Mouse (Mus musculus) thymus, adult 18-20 months (tissue): ENCODE measurements around the gene Ttll11.

Source experiments
- DNase-seq, 2 experiments: peaks; one replicate each; pipeline ENCODE4 v3.0.0; 2022; ENCODE audit warnings: mixed read lengths in 2 of 2

Gene Ttll11

GRCm38 (mm10) chr2:35979644-35980021, at the start of gene Ttll11:
Ttll11 (minus strand) TSS chr2:35979913.
- peak; percentile 79 for DNase-seq

GRCm38 (mm10) chr2:36023291-36023690, 43.6 kb upstream of the Ttll11 start:
- no peak for DNase-seq

- peak in 1 of 2 experiments; percentile 9 for DNase-seq
Measured at GRCm38 (mm10) chr2:36021385-36022159, 41.9 kb upstream of the Ttll11 start.

- DNase-seq, result no peak
Measured at GRCm38 (mm10) chr2:36013010-36013409, 33.3 kb upstream of the Ttll11 start.

GRCm38 (mm10) chr2:36011331-36011825, 31.7 kb upstream of the Ttll11 start:
- no peak for DNase-seq

- DNase-seq, result no peak
Measured at GRCm38 (mm10) chr2:36010579-36010978, 30.9 kb upstream of the Ttll11 start.

- DNase-seq, result peak; percentile 9 to 11
Measured at GRCm38 (mm10) chr2:36009386-36009785, 29.7 kb upstream of the Ttll11 start.

- no peak for DNase-seq
Measured at GRCm38 (mm10) chr2:36008071-36008470, 28.4 kb upstream of the Ttll11 start.

- no peak for DNase-seq
Measured at GRCm38 (mm10) chr2:36002188-36002587, 22.5 kb upstream of the Ttll11 start.

- no peak for DNase-seq
Measured at GRCm38 (mm10) chr2:36000390-36000789, 20.7 kb upstream of the Ttll11 start.

GRCm38 (mm10) chr2:35999212-35999611, 19.5 kb upstream of the Ttll11 start:
- DNase-seq, result no peak

- DNase-seq, result no peak
Measured at GRCm38 (mm10) chr2:35998416-35998815, 18.7 kb upstream of the Ttll11 start.

- DNase-seq, result no peak
Measured at GRCm38 (mm10) chr2:35996753-35997152, 17.0 kb upstream of the Ttll11 start.

GRCm38 (mm10) chr2:35994303-35994702, 14.6 kb upstream of the Ttll11 start:
- no peak for DNase-seq

- DNase-seq, result no peak
Measured at GRCm38 (mm10) chr2:35993481-35993880, 13.8 kb upstream of the Ttll11 start.

- no peak for DNase-seq
Measured at GRCm38 (mm10) chr2:35992259-35992658, 12.5 kb upstream of the Ttll11 start.

GRCm38 (mm10) chr2:35983869-35984268, 4.2 kb upstream of the Ttll11 start:
- peak in 1 of 2 experiments; percentile 13 for DNase-seq

- peak in 1 of 2 experiments; percentile 20 for DNase-seq
Measured at GRCm38 (mm10) chr2:35981872-35982271, 2.2 kb upstream of the Ttll11 start.

- DNase-seq, result peak in 1 of 2 experiments; percentile 10
Measured at GRCm38 (mm10) chr2:35978941-35979643, 621 bp downstream of the Ttll11 start.

GRCm38 (mm10) chr2:35978276-35978933, 1.3 kb downstream of the Ttll11 start:
- DNase-seq, result no peak

- DNase-seq, result no peak
Measured at GRCm38 (mm10) chr2:35977749-35978148, 2.0 kb downstream of the Ttll11 start.

GRCm38 (mm10) chr2:35972259-35973001, 7.3 kb downstream of the Ttll11 start:
- no peak for DNase-seq
